Mouse (Mus musculus) lung, adult 2 months (tissue): ENCODE data around the gene Myof. TPM values are rescaled to one million over a fixed set of nuclear protein-coding genes. Genes with fewer than 3 reads are reported as not detected.

ENCODE experiments used
- DNase-seq: peaks from one replicate; pipeline ENCODE4 v3.0.0; 2022
- H3K4me1 ChIP-seq: fragments of 200-500 bp; 2 replicates; pipeline ENCODE4 v1.6.1; 2011; ENCODE audit warnings: low read length; ENCODE audit not compliant: control insufficient read depth, insufficient read depth
- H3K4me3 ChIP-seq: fragments of 200-500 bp; replicated peaks from 2 replicates; pipeline ENCODE3; 2011; ENCODE audit warnings: low read depth, mild to moderate bottlenecking, control low read depth, low read length; ENCODE audit errors: extremely low read depth
- CTCF ChIP-seq: fragments of 200-500 bp; IDR thresholded peaks from 2 replicates; pipeline ENCODE4 v1.5.1; 2011; ENCODE audit warnings: mild to moderate bottlenecking, low read length, control low read depth; ENCODE audit not compliant: insufficient read depth
- POLR2A ChIP-seq: fragments of 200-500 bp; IDR thresholded peaks from 2 replicates; pipeline ENCODE4 v1.6.1; 2011; ENCODE audit warnings: low read depth, mild to moderate bottlenecking, control low read depth, low read length, borderline replicate concordance; ENCODE audit errors: extremely low read depth
- WGBS: fragments of 180-500 bp; shearing (Covaris S2); methylation state at CpG from one replicate; pipeline ENCODE4 v1.1.7; 2018; 5-methylcytosine and 5-hydroxymethylcytosine counted together
- polyA plus RNA-seq: library from polyadenylated mRNA; depleted of rRNA; stranded (reverse); fragments of >200 nt; gene quantifications from 2 replicates; pipeline ENCODE4 v1.2.3, GENCODE M21; 2012

Gene Myof
- polyA plus RNA-seq, 1 experiment = 51.8 TPM

DNA sequence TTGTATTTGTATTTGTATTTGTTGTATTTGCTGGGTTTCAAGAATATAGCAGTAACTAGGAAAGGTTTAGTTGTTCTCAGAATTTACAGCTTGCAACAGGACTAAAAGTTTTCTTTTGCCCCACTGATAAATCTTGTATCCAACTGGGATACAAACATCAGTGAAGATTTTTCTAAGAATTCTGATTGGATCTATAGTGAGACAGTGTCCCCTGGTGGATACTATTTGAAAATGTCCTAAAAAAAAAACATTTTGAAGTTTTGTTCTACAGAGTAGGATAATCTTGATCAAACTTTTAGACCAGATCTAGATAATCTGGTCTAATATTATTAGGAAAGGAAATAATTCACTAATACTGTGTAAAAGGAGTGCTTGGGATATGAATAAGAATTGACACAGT is 106.3 kb downstream of the Myof start:
- peak; percentile 8; the same call in 1 of the 2 replicates for TF ChIP-seq CTCF
- TF ChIP-seq POLR2A = no peak

DNA sequence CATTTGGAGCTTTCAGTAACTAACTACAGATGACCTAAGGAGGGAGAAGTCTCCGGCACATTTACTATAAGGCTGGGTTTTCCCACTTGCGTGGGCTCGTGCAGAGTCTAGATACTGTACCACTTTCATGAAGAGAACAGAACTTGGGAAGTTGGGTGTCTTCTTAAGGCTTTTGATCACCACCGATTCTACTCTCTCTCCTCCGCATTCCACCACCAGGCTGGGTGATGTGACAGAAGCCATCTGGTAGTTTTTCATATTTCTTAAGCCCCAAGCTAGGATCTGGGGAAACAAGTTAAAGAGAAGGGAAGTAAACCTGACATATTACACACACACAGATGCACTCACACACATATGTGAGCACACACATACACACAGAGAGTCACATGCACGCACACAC is 108.7 kb downstream of the Myof start:
- DNase-seq = no peak
- TF ChIP-seq POLR2A (no peak), CTCF (no peak)
- Histone ChIP-seq H3K4me3 (no peak overlapping the region), H3K4me1 (no peaks in the 10 kb centered on the region)
- 90% methylated on average over 6 of the region's 6 CpGs for whole genome bisulfite sequencing

More for the DNA sequence above, 106.3 kb downstream of the Myof start:
- Histone ChIP-seq H3K4me3 (no peak overlapping the region), H3K4me1 (no peaks in the 10 kb centered on the region)
- DNase-seq = no peak

- Histone ChIP-seq H3K4me3 (no peak overlapping the region), H3K4me1 (no peaks in the 10 kb centered on the region)
- no peak for TF ChIP-seq CTCF
- no peak for TF ChIP-seq POLR2A
- no peak for DNase-seq
- WGBS = 94% methylated on average over 2 of the region's 2 CpGs
Measured at GRCm38 (mm10) chr19:37932198-37932597, 111.2 kb downstream of the Myof start.

- WGBS = 91% methylated on average over 7 of the region's 7 CpGs
- TF ChIP-seq POLR2A = no peak
- TF ChIP-seq CTCF = no peak
- no peak for DNase-seq
- H3K4me3 ChIP-seq = no peak overlapping the region
- H3K4me1 ChIP-seq = no peaks in the 10 kb centered on the region
Measured at GRCm38 (mm10) chr19:37927911-37928310, 115.5 kb downstream of the Myof start.

DNA sequence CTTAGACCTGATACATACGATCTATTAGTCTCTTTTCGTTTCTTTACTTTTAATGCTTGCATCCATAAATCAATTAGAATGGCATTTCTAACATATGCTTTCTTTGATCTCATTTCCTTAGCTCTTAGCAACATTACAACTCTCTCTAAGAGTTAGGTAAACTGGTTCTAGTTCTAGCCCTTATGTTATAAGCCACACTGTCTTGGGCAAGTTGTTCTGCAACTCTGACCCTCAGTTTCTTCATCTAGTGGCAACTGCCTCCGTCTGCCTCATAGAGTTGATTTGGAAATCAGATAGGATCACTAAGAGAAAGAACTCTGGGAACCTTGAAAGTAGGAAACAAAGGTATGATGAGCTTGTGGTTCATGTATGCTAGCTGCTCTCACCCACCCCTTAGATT is 118.1 kb downstream of the Myof start:
- 82% methylated on average over 3 of the region's 3 CpGs for WGBS
- DNase-seq = no peak

DNA sequence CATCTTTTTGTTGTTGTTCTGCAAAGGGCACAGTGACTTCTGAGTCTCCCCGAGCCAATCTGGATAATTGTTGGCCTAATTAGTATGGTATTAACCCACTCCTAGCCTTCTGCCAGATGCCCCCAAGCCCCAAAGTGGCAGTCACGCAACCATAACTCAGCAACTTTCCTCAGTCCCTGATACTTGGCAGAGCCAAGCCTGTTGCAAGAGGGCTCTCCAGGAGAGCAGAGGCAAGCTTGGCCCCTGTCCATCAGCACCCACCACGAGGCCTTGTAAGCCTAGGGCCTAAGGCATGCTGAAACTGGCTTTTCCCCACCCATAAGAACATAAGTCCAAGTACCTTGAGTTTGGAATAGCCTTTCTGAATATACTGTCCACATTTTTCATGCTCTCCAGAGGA is 119.1 kb downstream of the Myof start:
- WGBS = 55% methylated on average over 3 of the region's 3 CpGs
- Histone ChIP-seq H3K4me1 (no peaks in the 10 kb centered on the region), H3K4me3 (no peak overlapping the region)
- DNase-seq = no peak
- TF ChIP-seq CTCF (no peak), POLR2A (no peak)

More for the DNA sequence above, 118.1 kb downstream of the Myof start:
- no peak for TF ChIP-seq CTCF
- TF ChIP-seq POLR2A = no peak
- Histone ChIP-seq H3K4me3 (no peak overlapping the region), H3K4me1 (no peaks in the 10 kb centered on the region)

DNA sequence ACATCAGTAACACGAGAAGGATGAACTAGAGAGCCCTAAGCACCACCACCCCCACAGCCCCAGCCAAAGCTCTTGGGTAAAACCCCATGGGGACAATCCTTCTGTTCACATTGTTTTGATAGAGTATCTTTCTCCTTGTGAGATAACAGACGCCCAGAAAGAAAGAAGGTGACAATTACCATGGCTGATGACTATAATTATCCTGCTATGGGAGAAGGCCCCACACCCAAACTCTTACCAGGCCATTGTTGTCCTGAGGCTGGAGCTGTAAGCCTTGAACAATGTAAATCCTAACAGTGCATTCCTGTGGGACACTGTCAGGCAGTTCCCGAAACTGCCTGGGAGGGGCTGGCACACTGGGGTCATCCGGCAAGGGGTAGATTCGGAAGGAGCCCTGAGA is 122.3 kb downstream of the Myof start:
- WGBS = 50% methylated on average over 5 of the region's 5 CpGs

DNA sequence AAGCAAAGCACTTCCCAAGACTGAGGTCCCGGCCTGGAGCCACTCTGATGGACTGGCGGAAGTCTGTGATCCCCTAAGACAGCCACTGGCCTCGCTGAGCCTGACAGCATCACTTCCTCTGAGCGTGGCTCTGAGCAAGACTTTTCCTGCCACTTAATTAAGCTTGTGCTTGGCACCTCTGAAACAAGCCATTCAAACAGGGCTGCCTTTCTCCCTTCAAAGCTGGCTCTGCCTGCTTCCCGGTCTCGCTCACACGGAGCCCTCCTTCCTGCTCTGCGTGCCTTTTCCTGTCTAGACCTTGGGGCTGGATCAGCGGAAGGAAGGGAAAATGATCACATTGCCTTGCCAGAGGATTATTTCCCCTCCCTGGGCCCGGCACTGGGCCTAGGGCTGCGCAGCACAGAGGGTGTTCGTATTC is 124.9 kb downstream of the Myof start:
- 36% methylated on average over 12 of the region's 12 CpGs for WGBS
- Histone ChIP-seq H3K4me1 (no peaks in the 10 kb centered on the region), H3K4me3 (no peak overlapping the region)
- no peak for DNase-seq
- TF ChIP-seq POLR2A = no peak
- no peak for TF ChIP-seq CTCF

More for the DNA sequence above, 122.3 kb downstream of the Myof start:
- TF ChIP-seq POLR2A = no peak
- TF ChIP-seq CTCF = no peak
- DNase-seq = no peak
- no peaks in the 10 kb centered on the region for H3K4me1 ChIP-seq
- no peak overlapping the region for H3K4me3 ChIP-seq

GRCm38 (mm10) chr19:37914261-37914660 is 129.1 kb downstream of the Myof start:
- no peak for TF ChIP-seq CTCF
- TF ChIP-seq POLR2A = no peak
- Histone ChIP-seq H3K4me1 (peaks cover 2% of the 10 kb centered on the region; the same call in 1 of the 2 replicates), H3K4me3 (no peak overlapping the region)
- DNase-seq = no peak
- WGBS = 83% methylated on average over 4 of the region's 4 CpGs

- no peak for DNase-seq
- WGBS = 66% methylated on average over 6 of the region's 6 CpGs
- Histone ChIP-seq H3K4me1 (peaks cover 2% of the 10 kb centered on the region; the same call in 1 of the 2 replicates), H3K4me3 (no peak overlapping the region)
- TF ChIP-seq CTCF (no peak), POLR2A (no peak)
Measured at GRCm38 (mm10) chr19:37912501-37912900, 130.9 kb downstream of the Myof start.
